Mouse (Mus musculus): ENCODE data around the gene B3galt1.

The B3galt1 gene

DNA sequence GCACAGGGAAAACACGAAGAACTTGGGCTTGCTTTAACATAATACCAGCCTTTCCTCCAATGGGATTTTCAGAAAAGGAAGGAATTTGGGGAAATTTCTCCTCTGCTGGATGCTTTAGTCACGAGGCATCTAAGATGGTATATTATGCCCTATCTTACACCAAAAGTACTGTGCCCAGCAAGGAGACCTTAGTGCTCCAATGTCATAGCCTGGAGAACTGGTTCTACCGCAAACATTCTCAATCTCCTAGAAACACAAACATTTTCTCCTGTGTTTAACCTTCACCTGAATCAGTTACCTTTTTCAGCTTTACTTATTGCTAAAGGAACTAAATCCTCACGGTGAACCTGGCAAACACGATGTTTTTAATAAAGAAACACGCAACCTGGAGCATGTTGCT lies 486.8 kb downstream of the B3galt1 start:
- DNase-seq (ENCODE audit: low read depth, low spot score), result no peak

DNA sequence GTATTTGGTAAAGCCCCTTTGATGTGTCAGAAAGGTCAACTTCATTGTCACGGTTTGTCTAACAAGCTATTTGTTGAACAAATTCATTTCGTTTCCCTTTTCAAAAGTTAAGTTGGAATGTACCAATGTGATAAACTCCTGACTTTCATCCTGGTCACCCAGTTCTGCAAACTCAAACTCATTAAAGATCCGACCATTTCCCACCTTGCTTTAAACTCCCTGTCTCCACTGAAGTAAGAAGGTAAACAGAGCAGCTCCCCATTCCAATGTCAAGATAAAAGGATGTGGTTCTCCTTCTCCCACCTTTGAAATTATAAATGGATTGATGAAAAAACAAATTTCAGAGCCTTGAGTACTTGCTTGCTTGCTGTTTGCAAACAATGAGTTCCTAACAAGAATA lies 487.6 kb downstream of the B3galt1 start:
- no peak for DNase-seq (ENCODE audit: low read depth, low spot score)

DNA sequence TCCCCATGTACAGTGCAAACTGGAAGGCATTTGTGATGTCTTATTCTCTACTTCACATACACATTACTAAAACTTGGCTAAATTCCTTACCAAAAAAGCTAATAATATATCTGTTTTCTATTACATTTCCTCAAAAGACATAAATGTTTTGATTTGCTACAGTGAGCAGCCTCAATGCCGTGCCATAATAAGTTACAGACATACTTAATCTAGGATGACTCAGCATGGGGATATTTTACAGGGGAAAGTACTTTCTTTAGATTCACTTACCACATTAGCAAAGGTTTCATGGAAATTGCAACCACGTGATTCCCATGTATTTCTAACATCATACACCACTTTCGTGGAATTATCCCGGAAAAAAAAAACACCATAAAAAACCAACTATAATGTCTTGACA lies 495.7 kb downstream of the B3galt1 start:
- no peak for DNase-seq (ENCODE audit: low read depth, low spot score)

DNA sequence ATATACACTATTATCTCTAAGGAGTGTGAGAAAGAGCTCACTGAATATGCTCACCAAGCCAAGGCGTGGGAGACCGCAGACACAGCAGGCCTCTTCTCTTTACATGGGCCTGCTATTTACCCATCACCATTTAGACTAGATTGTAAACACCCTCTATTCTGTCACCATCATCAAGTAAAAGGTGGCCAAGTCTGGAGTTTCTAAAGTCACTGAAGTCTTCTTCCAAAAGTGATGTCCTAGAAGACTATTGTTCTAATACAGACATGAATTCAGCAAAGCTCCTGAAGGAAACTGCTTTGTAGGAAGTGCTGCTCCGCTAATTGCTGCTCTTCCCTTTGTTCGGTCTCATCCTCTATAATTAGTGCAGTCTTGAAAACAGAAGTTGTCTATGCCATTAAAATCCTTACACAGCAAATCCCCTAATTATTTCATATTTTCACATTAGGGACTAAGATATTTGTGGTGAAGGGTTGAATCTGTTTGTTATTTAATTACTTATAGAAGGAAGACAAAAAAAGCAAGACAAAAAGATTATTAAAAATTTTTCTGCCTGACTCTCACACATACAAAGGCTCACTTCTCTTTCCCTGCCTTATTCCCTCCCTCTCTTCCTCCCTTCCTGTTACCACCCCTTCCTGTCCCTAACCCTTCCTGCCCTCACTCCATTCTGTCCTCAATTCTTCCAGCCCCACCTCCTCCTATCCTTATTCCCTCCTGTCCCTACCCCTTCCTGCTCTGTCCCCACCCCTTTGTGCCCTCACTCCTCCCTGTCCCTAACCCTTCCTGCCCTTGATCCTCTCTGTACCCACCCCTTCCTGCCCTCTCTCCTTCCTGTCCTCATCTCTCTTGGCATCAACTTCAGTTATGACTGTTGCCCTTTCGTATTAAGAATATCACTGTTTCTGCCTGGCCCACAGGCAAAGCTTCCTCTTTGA lies 514.0 kb downstream of the B3galt1 start:
- DNase-seq (ENCODE audit: low read depth, low spot score), result peak; percentile 16

DNA sequence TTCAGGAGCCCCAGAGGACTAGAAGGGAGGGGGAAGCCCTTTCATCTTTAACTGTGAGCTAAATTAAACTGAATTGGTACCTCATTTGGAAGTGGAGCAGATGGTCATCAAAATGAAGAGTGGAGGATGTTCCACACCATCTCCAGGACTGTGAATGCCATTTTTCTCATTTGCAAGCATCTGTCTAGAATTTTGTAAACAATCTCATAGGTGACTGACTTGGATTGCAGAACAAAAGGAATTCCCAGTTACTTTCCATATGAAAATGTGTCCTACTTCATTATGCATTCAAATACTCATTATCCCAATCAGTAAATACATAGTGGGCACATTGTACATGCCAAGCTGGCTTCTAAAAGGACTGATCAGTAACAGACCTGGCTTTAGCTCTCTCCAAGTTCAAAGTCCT lies 515.2 kb downstream of the B3galt1 start:
- no peak for DNase-seq (ENCODE audit: low read depth, low spot score)

DNA sequence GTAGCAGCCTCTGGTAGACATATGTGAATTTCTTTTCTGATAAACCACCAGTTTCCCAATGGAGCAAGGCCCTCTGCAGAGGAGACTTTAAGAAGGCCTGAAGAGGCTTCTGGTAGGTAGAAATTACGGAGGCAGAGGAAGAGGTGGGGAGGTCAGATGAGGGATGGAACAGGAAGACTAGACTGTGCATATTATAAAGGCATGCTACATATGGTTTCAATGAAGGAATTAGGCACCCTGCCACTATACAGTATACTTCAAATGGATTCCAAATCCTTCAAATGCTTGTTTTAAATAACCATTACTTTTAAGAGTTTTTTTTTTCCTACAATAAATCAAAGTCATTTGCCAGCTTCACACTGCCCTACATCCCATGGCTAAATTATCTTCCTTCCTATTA lies 518.8 kb downstream of the B3galt1 start:
- no peak for DNase-seq (ENCODE audit: low read depth, low spot score)

DNA sequence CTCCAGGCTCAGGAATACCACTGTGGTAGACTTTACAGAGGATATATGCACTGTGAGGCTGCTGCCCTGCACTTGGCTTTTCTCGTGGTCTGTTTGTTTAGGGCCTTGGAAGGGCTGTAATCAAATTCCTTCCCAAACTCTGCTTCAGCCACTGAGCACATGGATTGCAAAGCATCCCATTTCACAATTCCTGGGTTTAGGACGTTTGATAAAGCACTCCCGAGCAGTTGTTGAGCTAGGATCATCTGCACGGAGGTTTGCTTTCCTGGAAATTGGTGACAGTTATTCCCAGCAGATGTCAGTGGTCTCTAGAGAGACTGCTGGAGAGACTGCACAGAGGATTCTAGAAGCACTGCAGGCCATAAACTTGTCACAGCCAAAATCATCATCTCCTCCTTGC lies 520.4 kb downstream of the B3galt1 start:
- DNase-seq (ENCODE audit: low read depth, low spot score), result no peak

DNA sequence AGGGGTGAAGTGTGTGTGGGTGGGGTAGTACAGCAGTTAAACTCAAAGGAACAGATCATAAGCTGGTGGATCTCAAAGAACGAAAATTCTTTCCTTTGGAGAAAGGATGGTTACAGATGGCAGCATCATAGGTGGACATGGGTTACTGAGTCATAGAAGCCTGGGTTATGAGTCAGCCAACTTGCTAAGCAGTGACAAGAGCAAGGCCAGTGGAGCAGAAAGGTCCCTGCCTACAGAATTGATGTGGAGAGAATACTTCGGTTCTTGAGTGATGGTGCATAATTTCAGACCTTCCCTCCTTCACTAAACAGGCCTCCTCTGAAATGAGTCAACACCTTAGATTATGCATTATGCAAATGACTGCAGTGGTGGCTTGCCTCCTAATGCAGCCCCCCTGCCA lies 525.9 kb downstream of the B3galt1 start:
- no peak for DNase-seq (ENCODE audit: low read depth, low spot score)

DNA sequence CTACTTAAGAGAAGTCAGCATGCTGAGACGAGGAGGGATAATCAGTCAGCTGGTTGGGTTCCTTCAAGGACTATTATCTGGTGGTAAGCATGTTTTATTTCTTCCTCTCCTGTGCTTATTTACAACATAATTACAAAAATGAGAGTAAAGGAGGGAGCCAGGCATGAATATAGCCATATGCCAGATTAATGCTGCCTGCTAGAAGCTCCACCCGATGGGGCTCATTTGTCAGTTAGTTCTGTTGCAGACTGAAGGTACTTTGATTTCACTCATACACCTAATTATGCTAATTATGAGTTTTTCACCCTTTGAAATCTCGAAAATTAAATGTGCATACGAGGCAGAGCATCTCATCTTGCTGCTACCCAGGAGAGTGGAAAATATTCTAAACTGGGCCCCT lies 539.0 kb downstream of the B3galt1 start:
- DNase-seq (ENCODE audit: low read depth, low spot score), result no peak

DNA sequence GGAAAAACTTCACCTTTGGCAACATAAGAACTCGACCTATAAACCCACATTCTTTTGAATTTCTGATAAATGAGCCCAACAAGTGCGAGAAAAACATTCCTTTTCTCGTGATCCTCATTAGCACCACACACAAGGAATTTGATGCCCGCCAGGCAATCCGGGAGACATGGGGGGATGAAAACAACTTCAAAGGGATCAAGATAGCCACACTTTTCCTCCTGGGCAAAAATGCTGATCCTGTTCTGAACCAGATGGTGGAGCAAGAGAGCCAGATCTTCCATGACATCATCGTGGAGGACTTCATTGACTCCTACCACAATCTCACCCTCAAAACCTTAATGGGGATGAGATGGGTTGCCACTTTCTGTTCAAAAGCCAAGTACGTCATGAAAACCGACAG lies 552.4 kb downstream of the B3galt1 start:
- DNase-seq (ENCODE audit: low read depth, low spot score), result no peak

DNA sequence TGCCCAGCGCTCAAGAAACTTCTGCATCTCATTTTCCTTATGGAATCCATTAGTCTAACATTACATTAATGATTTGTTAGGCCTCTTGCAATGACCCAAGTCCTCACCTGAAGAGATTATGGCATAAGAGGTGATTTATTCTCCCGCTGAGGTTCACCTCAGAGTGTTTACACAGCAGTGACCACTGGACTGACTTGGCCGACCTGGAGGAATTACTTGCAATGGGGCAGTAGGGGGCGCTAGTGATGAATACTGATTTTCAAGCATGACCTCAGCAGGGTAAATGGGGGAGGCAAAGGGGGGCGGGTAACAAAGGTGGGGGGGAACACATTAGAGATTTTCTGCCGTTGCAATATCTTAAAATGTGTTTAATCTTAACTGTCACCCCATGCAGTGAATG lies 559.1 kb downstream of the B3galt1 start:
- DNase-seq (ENCODE audit: low read depth, low spot score), result peak; percentile 3

DNA sequence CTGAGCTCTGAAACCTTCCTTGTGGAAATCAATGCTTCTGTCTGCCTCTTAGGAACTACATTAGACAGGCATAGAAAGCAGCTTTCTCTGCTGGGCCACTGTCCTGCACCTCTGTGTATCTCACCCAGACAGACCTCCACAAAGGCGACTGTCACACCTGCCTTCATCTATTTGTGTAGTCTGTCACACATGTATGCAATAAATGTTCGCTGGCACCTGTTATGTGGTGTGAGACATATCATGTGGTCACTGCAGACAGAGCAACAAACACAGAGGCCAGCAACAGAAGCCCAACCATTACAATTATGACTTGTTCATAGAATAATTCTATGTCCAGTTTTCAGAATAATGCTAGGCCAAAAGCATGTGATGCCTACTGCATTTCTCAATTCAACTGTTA lies 575.4 kb downstream of the B3galt1 start:
- DNase-seq (ENCODE audit: low read depth, low spot score), result no peak

DNA sequence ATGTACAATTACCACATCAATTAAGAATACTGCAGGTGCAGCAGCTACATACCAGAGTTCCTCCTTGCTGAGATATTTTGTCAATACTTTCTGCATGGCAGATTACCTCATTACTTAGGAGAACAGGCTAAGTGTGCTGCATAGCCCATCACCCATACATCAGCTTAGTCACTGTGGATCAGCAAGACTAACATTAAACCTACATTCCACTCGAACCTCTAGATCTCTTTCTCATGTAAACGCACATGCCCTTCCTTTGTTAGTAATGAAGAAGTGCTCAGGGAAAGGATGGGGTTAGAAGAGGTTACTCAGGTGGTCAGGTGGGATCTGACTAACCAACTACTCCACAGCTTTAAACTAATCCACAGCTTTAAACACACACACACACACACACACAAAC lies 577.6 kb downstream of the B3galt1 start:
- no peak for DNase-seq (ENCODE audit: low read depth, low spot score)

DNA sequence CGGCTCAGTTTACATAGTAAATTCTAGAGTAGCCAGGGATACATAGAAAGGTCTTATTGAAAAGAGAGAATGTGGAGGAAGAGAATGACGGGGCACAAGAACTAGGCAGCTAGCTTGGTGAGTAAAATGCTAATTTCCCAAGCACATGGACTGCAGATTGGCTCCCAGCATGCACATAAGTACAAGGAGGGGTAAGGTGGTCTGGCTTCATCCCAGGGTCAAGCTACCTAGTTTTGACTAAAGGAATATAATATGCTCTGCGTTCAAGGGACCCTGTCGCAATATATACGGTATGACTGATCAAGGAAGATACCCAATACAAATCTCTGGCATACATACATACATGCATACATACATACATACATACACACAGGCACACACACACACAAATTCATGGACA lies 594.1 kb downstream of the B3galt1 start:
- DNase-seq (ENCODE audit: low read depth, low spot score), result no peak

DNA sequence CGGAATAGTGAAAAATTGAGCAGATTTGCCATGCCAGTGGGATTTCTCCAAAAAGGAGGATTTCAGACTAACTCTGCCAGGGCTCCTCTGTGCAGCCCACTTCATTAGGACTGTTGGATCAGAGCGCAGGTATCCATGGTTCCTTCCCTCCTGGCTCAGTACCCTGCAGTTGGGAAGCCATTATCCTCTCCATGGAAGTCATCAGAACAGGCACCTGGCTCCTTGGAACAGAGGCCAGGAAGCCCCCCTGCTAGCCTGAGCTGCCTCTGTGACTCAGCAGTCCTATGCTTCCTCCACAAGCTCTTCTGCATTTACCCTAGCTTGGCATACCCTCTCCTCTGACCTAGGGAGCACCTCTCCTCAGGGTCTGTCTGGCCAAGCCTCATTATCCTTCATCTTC lies 594.9 kb downstream of the B3galt1 start:
- DNase-seq (ENCODE audit: low read depth, low spot score), result no peak

DNA sequence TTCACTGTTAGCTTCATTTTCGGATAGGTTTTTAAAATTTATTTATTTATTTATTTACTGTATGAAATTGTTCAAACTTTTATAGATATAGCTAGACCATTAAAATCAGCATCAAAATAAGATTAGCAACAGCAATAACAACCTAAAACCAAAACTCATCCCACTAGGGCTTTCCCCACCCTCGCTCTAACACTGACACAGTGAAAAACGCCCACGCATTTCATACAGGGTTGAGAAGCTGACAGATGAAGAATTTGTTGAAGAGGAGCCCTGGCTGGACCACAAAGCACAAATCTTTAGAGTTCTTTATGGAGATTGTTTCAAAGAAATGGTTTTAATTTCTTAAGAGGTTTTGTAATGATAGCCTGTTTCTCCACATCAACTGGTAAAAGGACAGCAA lies 596.3 kb downstream of the B3galt1 start:
- no peak for DNase-seq (ENCODE audit: low read depth, low spot score)

DNA sequence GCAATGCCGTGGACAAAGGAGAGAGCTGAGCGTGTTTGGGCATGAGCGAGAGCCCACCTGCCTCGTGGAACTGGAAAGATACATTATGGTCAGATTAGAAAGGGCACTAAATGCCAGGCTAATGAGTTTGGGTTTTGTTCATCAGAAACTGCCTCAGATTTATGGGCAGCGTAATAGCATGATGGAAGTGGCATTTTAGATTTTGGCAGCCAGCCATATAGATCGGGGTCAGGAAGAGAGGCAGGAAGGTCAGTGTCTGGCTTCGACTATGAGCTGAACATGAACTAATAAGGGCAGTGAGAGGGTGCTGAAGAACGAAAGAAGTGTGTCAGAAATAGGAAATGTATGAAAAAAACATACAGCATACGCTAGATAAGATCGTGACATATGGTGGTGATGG lies 605.6 kb downstream of the B3galt1 start:
- peak; percentile 13 for DNase-seq (ENCODE audit: low read depth, low spot score)
